Mouse (Mus musculus) neural tube, embryonic 10.5 days (tissue): ENCODE results near the gene Hrh3.

Experiments used
- DNase-seq: peaks from one replicate; pipeline ENCODE4 v3.0.0-alpha.2; 2017; ENCODE audit warnings: low spot score; ENCODE audit errors: extremely low spot score

The Hrh3 gene

DNA sequence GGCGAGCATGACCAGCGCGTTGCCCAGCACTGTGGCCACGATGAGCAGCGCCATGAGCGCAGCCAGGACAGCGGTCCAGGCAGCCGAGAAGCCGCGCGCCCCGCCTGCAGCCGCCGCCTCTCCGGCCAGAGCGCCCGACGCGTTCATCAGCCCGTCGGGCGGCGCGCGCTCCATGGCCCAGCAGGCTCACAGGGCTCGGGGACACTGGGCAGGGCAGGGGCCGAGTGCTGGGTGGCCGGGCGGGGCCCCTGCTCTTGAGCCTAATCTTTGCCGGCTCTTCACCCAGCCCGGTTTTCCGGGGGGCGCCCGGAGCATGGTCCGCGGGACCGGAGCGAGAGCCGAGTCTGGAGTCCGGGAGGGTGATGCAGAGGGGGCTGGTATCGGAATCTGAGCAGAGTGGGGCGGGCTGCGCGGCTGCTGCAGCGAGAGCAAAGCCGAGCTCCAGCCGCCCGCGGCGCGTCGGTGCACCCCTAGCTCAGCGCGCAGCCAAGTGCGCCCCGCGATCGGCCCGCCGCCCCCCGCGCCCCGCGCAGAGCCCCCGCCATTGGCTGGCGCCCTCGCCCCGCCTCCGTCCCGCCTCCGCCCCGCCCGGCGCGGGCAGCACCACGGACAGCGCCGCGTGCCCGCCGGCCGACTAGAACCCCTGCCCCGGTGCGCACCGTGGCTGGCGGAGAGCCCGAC, at the start of gene Hrh3:
Gene Hrh3 (minus strand): TSS at position 511 of the 681 bp plus-strand sequence.
- DNase-seq: peak; percentile 88

DNA sequence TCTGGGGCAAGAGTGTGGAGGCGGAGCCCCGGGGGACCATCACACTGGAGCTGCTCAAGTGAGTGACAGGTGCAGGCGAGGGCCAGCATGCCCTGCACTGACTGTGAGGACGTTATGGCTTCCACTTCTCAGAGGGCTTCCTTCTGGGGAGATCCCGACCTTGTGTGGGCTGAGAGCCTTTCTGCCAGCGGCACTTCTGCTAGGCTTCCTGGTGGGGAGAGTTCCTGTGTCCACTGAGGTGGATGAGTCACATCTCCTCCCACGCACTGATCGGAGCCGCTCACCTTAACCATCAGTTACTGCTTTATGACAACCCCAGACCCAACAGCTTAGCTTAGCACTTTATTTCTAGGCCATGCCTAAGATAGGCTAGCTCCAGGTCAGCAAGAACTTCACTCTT, 44.3 kb upstream of the Hrh3 start:
- no peak for DNase-seq

DNA sequence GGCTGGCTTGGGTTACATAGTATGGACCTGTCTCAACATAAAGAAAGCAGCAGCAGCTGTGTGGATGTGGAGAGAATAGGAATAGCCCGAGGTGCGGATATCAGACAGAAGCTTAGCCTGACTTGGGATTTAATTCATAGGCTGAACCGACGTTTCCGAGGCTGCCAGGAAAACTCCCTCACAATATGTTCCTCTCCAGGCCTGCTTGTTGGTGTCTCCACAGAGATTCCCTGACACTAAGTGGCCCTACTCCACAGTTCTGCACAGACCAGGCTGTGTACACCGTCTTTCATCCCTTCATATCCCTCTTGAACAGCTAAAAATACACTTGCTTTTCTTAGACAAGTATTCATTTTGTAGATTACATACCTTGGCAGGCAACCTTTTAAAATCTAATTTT, 43.1 kb upstream of the Hrh3 start:
- DNase-seq: no peak

DNA sequence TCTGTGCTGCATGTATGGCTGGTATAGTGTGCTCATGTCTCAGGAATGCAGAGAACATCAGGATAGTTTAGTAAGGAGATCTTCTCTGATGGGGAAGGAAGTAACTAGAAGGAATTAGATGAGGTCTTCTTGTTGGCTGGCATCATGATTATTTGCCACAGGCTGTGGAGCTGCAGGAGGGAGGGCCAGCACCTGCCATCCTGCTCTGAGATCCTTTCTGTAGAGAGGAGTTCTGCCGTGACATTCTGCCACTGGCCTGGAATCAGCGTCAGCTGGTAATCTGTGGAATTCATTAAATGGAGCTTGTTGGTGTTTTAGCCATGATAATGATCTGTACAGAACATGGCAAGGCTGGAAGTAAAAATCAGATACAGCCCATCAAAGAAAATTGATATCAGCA, 41.8 kb upstream of the Hrh3 start:
- DNase-seq: no peak

DNA sequence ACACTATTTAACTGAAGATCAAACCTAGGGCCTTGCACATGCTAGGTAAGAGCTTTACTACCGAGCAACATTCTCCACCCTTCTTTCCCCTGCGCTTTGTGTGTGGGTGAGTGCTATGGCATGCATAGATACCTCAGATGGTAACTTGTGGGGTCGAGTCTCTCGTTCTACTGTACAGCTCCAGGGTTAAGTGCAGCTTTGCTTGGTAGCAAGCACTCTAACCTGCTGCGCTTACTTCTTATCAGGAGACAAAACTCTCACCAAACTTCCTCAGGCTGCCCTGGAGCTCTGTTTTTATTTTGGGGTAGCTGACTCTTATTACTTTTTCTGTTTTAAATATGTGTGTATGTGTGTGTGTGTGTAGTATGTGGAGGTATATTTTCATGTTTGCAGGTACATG, 31.1 kb upstream of the Hrh3 start:
- DNase-seq: no peak

DNA sequence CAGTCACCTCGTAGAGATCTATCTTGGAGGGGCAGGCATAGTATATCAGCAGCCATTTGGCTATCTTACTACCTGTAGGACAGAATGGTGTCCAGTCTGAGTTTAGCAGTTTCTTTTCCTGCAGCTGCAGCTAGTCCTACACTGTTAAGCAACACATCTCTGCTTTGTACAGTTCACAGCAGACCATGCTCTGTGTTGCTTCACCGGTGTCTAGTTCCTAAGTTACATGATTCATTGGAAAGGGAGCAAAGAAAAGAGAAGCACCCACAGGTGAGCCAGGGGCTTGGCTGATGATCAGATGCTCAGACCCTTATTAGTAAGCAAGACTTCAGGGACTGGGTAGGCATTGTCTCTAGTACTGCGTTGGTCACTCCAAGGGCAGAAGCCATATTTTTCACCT, 29.6 kb upstream of the Hrh3 start:
- no peak for DNase-seq

DNA sequence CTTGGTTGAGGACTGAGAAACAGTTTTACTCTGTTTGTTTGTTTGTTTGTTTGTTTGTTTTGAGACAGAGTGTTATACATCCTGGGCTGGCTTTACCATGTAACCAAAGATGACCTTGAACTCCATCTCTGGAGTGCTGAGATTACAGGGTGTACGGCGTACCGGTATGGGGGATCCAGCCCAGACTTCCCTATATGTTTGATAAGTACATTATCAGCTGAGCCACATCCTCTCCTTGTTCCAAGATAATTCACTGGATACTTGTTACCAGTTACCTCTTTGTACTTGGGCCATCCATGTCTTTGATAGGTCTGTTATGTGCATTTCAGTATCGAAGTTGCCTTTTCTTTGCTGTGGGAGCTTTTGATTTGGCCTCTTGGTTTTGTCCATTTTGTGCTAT, 28.9 kb upstream of the Hrh3 start:
- no peak for DNase-seq

DNA sequence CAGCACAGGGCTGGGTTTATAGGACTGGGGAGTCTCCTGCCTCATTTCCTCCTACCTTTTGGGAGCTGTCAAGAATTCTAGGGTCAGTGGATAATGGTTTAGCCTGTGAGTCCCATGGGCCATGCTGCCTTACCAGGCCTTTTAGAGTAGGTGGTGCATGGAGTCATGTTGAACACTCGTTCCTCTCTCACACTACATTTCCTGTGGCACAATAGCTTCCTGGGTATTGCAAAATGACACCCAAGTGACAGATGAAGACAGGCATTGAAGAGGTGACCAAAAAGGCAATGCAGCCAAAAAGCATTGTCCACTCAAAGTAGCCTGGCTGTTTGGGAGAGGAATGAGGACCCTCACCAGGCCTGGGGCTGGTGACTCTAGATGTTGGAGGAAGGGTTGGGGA, 23.4 kb upstream of the Hrh3 start:
- no peak for DNase-seq

DNA sequence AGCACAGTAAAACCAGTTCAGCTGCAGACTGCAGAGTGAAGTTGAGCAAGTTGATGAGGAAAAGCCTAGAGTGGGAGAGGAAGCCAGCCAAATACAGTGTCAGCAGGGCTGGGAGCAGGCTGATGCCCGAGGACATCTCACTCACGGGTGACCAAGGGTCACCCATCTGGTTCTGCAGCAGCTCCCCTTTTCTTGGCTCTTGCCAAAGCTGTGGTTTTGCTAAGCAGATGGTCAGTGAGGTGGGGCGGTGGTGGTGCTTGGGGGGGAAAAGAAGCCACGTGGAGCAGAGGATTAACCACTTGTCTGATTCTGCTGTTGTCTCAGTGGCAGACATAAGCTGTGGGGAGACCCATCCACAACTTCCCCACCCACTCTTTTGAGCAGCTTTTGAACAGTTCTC, 21.9 kb upstream of the Hrh3 start:
- DNase-seq: no peak

DNA sequence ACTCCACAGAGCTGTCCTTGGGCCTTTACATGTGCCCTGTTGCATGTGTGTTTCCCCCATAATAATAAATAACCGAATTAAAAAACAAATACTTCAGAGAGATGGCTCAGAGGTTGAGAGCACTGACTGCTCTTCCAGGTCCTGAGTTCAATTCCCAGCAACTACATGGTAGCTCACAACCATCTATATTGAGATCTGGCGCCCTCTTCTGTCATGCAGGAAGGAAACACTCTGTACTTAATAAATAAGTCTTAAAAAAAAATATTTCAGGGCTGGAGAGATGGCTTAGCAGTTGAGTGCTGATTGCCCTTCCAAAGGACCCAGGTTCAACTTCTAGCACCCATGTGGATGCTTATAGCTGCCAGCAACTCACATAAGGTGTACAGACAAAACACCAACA, 19.9 kb upstream of the Hrh3 start:
- DNase-seq: no peak

DNA sequence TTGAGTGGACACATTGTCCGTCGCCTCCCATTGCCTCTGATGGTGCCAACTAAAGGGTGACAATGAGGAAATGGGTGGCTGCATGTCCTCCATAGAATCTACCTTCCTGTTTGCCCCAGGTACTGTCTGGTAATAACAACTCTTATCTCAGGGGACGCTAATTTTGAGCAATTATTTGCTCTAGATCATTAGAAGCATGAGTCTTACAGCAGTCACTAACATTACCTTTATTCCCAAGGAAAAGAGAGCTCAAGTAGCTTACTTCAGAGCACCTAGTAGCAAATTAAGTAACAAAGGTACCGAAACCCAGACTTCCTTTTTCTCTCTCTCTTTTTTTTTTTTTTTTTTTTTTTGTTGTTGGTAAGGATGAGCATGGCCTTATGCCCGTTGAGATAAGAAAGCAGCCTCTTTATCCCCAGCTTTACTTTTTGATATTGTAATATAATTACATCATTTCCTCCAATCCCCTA, 16.0 kb upstream of the Hrh3 start:
- no peak for DNase-seq

DNA sequence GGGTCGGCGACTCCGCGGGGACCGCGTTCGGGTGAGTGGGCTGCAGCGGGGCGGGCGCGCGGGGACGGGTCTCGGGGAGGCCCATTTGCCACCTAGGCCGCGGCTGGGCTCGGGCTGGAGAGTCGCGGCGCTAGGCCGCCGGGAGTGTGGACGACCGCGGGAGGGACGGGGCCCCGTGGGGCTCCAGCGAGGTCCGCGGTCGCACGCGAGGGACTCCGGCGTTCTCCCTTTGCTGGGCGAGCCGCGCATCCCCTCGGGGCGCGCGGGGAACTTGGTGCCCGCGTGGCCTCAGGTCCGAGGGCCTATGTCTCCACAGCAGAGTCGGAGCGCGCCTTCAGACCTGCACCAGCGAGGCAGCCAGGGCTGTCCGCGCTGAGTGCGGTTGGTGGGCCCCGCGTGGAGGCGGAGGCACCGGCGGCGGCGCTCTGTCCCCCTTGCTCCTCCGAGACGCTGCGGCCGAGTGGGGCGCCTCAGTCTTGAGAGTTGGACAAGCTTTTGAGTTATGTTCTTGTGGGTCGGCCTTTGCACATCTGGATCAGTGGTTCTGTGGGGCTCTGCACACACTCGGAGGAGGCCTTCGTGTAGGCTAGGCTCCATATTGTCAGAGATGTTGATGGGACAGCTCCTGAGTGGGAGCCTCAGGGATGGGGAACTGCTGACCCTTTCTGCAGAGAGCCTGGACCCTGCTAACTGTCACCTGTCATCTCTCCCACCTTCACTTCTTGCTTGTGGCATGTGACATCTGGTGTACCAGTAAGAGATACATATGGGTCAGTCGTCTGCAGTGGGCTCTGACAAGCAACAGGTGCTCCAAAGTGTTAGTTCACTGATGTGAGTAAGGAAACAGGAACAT, 15.4 kb upstream of the Hrh3 start:
- DNase-seq: no peak

DNA sequence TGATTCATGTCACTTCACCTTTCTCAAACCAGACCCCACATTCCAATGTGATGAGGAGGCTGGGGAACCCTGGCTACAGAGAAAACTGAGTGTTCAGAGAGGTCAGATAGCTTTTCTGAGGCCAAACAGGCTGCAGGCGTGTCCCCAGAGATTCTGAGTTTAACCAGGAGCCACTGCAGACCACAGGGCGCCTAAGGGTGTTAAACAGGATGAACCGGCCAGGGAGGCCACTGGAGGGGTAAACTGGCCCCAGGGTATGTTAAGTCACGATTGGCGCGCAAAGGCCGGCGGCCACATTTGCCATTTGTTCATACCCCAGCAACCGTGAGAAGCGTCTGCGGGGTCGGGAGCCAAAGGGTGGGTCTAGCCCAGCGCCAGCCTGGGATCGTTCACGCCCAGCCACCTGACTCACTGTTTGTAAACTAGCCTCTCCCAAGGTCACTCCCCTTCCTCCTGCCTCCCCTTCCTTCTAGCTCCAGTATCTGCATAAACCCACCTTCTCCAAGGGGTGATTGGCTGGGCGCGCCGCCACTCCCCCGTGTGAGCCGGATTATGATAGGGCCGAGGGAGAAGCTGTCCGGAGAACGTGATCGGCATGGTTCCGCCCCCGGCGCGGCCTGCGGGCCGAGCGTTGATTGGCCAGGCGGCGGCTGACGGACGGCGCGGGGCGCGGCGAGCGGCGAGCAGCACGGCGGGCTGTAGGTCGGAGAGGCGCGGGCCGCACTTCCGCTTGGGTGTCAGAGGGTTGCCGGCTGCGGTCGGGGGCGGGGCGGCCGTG, 14.6 kb upstream of the Hrh3 start, which contains the start of gene Osbpl2:
Gene Osbpl2 (plus strand): TSS at position 646 of the 778 bp plus-strand sequence.
- peak; percentile 99 for DNase-seq

DNA sequence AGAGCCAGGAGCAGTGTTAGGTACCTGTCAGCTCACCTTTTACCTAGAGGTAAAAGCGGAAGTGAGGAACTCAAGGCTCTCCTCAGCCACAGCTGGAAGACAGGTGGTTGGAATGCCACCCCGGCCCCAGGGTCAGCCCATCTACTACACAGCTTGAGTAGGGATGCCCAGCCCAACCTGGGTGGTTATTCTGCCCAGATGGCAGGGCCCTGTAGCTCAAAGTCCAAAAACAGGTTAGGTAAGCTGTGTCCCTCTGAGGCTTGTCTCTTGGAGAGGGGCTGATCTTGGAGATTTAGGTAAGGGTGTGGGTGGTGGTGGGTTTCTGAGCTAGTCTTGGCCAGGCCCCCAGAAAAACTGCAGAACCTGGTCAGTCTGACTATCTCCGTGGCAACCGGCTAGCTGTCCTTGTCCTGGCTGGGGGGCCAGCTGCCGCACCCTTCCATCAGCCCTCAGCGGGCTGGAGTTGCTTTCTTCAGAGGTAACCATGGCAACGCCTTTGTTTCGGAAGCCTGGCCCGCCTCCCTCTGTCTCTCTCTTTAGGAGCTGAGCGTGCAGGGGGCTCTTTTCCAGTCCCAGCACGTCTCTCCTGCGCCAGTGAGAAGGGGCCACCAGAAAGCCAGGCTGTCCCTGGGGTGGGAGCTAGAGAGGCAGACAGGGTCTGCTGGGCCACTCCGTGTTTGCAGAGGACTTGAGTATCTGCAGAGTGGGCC, 13.4 kb upstream of the Hrh3 start:
- DNase-seq: peak; percentile 73

DNA sequence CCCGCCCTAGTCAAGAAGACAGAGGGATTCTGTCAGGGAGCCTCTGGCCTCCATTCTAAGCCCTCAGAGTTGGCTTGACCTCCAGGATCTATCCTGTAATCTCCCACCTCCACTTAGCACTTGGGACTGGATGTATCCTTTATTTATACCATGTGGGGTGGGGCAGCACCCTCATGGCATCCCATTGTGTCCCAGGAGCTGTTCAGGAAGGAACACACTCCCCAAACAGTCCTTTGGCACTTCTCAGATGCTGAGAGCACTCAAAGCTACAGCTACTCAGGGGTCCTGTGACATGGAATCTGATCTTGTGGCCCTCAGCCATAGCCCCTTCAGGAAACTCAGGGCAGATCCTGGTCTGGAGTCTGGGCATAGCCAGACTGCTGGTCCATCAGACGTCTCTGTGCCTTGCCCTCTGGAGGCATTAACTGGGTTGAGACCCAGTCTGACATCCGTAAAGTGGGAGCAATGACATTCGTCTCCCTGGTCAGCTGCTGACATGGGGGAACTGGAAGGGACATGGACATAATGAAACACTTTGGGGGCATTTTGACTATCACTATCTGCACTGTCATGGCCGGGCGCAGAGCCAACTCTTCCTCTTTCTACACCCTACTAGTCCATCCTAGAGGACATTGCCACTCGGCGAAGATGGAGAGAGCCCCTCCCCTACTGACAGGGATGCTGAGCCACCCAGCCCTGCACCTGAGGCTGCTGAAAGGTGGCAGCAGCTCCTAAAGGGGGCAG, 12.6 kb upstream of the Hrh3 start:
- DNase-seq: no peak

DNA sequence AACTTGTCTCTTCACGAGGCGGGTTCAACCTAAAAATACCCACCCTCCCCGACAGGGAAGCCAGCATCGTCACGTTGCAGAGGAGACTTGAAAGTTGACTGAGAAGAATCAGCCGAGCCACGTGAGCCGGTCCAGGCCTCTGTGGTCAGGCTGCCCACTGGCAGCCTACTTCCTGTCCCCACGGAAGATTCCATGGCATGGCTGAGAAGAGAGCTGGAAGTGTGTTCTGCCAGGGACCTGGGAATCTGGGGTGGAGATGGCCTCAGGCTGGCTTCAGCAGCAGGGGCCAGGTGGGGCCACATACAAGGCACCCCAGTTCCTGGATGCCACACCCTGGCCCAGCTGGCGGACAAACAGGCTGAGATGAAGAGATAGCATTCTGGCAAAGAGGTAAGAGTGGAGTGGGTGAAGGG, 11.8 kb upstream of the Hrh3 start:
- DNase-seq: no peak

DNA sequence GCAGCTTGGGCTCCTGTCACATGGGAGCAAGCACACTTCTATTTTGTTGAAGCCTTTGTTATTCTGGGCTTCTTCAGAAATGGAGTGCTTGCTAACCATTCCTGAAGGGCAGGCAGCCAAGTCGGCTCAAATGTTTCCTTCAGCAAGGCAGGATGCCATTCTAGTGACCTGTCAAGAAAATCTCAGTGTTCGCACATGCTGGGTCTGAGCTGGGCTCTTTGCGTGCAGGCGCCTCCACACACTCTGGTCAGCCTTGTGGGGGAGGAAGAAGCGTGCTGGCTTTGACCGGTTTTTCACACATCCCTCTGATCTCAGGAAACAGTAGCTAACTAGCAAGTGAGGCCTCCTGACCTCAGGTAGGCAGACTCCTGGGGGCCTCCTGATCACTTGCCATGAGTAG, 11.0 kb upstream of the Hrh3 start:
- DNase-seq: no peak

DNA sequence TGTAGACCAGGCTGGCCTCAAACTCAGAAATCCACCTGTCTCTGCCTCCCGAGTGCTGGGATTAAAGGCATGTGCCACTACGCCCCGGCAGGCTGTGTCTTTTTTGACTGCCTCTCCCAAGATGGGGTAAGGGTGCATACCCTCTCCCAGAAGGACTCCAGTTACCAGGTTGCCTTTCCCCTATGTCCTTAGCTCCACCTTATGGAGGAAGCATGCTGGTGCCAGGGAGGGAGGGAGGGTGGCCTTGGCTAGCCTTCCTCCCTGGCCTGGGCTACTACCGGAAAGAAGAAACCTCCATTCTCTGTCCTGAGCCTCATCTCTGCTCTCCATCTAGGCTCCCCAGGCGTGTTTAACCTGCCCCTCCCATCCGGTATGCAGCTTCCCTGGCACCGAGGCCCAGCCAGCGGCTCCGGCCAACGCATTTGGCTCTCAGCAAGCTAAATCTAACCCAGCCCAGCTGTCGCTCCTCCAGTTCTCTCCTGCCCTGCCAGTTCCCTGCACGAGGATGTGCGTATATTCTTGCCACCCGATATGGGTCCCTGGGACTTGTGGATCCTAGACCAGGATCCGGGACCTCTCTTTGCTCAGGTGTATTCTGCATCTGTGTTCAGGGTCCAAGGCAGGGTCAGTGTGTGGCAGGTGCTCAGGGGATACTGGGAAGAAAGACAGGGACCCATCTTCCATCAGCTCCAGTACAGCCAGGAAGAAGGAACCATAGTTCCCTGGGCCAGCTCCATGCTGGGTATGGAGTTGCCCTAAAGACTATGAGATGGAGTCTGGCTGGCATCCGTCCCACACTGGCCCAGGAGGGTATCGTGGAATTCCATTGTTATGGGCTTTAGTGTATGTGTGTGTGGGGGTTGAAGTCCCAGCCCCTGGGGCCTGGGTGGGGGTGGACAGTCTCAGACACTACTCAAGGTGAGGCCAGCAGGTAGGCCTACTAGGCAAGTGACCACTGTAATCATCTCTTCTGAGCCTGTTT, 9.9 kb upstream of the Hrh3 start:
- DNase-seq: no peak

DNA sequence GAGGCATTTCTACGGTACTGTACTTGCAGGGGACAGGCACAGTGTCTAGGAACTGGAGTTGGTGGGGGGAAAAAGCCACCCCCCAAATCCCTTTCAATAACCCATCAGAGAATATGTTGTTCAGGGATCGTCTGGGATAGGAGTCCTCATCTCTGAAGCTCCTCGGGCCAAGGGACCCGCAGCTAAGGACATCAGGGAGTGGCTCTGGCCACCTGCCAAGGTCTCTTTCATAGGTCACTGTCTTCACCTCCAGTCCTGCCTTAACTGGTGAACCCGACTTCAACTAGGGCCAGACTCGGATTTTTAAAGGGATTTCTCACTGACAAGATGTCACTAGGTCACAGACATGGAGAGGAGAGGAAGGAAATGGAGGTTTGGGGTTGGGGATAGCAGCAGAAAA, 4.0 kb upstream of the Hrh3 start:
- DNase-seq: no peak
